Mouse (Mus musculus) adrenal gland, adult (tissue): ENCODE results near the gene Commd3.

Experiments used
- DNase-seq, 2 experiments: peaks; one replicate each; pipeline ENCODE4 v3.0.0; 2022 to 2023; ENCODE audit warnings: low spot score in 1 of 2; ENCODE audit not compliant: inconsistent age in 2 of 2

Commd3 gene

DNA sequence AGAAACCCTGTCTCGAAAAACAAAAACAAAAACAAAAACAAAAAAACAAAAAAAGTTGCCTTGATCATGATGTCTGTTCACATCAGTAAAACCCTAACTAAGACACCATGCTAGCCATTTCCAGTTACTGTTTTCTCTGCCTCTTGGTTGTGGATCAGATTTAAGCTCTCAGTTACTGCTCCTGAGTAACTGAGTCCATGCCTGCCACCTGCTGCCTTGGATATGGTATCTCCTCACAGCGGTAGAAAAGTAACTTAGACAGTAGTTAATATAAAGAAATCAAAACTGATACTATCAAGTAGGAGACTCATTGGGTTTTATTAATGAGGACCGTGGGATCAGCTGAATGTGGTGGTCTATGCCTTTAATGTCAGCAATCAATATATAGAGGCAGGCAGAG is 42.2 kb downstream of the Commd3 start:
- no peak for DNase-seq

DNA sequence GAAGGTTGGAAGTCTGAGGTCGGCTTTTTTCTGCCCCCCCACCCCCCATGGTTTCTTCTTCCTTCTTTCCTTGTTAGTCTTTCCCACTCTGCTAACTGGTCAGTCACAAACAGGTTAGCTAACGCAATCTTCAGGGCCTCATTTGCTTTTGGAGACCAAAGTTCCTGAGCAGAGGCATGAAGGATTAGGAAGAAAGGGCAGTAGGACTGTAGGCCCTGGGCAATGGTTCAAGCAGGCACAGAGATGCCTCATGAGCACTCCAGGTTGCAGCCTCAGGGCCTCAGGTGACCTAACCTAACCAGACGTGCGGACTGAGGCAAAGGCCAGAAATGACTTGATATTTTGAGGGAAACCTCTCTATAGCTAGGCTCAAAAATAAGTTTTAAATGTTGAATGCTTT is 46.3 kb downstream of the Commd3 start:
- DNase-seq: no peak

DNA sequence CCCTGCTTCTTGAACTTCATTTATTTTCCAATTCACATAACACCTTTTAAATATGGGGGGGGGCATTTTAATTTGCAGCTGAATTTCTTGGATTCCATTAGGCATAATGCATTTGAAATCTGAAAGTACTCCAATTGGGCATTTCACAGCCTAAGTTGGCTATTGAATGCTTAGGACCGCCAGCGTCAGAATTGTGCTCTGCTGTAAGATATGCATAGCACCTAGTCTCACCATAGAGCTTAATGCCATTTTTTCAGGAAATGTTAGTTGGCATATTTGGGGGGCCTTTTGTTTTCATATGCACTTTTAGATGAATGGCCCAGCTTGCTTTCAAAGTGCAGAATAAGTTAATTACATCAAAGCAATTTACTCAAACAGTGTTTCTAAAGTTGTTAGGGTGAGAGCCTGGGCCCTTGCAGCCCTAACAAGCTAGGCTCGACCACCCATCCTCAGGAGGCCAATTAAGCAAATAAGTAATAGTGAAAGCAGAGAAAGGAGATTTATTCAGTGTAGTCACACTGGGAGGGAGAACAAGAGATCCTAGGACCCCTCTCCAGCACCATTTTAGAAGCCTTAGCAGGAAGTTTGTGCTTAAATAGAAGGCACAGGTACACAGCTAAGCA is 50.1 kb downstream of the Commd3 start:
- DNase-seq: no peak

DNA sequence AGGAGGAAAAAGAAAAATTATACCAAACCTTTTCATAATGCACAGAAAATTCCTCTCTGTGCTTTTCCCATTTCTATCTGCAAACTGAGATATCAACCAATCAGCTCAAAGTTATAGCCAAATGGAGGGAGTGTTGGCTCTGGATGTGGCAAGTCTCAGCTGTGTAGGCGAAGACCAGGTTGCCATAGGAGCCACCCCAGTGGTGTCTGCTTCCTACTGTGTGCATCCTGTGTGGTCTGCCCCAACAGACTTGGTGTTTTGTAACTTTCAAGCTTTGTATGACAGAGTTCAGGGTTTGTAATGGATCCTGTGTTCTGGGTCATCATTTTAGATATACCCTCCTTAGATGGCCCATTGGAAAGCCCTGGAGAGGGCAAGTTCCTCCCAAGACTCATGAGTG is 52.3 kb downstream of the Commd3 start:
- DNase-seq: no peak
